Mouse (Mus musculus) liver, embryonic 11.5 days (tissue): ENCODE data around the gene Asic2. TPM values are rescaled to one million over a fixed set of nuclear protein-coding genes. Genes with fewer than 3 reads are reported as not detected.

Experiments used
- ATAC-seq: fragments of 200-750 bp; cut with Nextera tagmentation; replicated peaks from 2 replicates; pipeline ENCODE4 v1.8.0; 2017; ENCODE audit warnings: moderate number of reproducible peaks, mild to moderate bottlenecking, moderate TSS enrichment, moderate library complexity; ENCODE audit not compliant: low FRiP score
- DNase-seq: peaks from one replicate; pipeline ENCODE4 v3.0.0-alpha.2; 2017; ENCODE audit warnings: low spot score
- H3K27ac ChIP-seq: fragments of 300-500 bp; sonication (generic); 2 replicates; pipeline ENCODE4 v1.5.1; 2014; ENCODE audit warnings: mild to moderate bottlenecking, low read depth, low read length, control low read depth
- H3K27me3 ChIP-seq: fragments of 300-500 bp; sonication (generic); replicated peaks from 2 replicates; pipeline ENCODE4 v1.6.1; 2014; ENCODE audit warnings: low read length, mixed read lengths; ENCODE audit not compliant: control insufficient read depth, insufficient read depth
- H3K36me3 ChIP-seq: fragments of 300-500 bp; sonication (generic); 2 replicates; pipeline ENCODE4 v1.6.1; 2014; ENCODE audit warnings: mild to moderate bottlenecking, low read length, moderate library complexity, mixed read lengths; ENCODE audit not compliant: control insufficient read depth, insufficient read depth
- H3K4me1 ChIP-seq: fragments of 300-500 bp; sonication (generic); replicated peaks from 2 replicates; pipeline ENCODE4 v1.6.1; 2014; ENCODE audit warnings: low read length, mixed read lengths; ENCODE audit not compliant: control insufficient read depth, insufficient read depth
- H3K4me2 ChIP-seq: fragments of 300-500 bp; sonication (generic); 2 replicates; pipeline ENCODE4 v1.6.1; 2014; ENCODE audit warnings: mild to moderate bottlenecking, control low read depth, moderate library complexity
- H3K4me3 ChIP-seq: fragments of 300-500 bp; sonication (generic); 2 replicates; pipeline ENCODE4 v1.5.1; 2014; ENCODE audit warnings: low read depth, low read length, control low read depth
- H3K9ac ChIP-seq: fragments of 300-500 bp; sonication (generic); 2 replicates; pipeline ENCODE4 v1.6.1; 2014; ENCODE audit warnings: low read depth, low read length, control low read depth
- H3K9me3 ChIP-seq: fragments of 300-500 bp; sonication (generic); 2 replicates; pipeline ENCODE4 v1.6.1; 2016; ENCODE audit warnings: low read length, inconsistent platforms, mixed read lengths; ENCODE audit not compliant: control insufficient read depth
- WGBS: fragments of 180-500 bp; shearing (Covaris S2); extraction: QIAGEN DNeasy Blood & Tissue Kit; methylation state at CpG from one replicate; pipeline ENCODE4 v1.1.7; 2014; 5-methylcytosine and 5-hydroxymethylcytosine counted together
- polyA plus RNA-seq: library from polyadenylated mRNA; unstranded; fragments of >200 nt; fragmentation: Nextera tagmentation; extraction: Ambion mirVana; gene quantifications from 2 replicates; pipeline ENCODE4 v1.2.1, GENCODE M21; 2014

Asic2 gene
- polyA plus RNA-seq, 1 experiment from 2014 or later = 0.27 TPM

GRCm38 (mm10) chr11:81972044-81972443, 3.8 kb upstream of the Asic2 start:
- DNase-seq = no peak

GRCm38 (mm10) chr11:81966626-81967289, 1.5 kb downstream of the Asic2 start:
- no peaks in the 10 kb centered on the region for H3K9me3 ChIP-seq

More at GRCm38 (mm10) chr11:81972044-81972443, 3.8 kb upstream of the Asic2 start:
- Histone ChIP-seq H3K9ac (no peak overlapping the region), H3K9me3 (no peaks in the 10 kb centered on the region), H3K4me3 (no peak overlapping the region), H3K4me2 (no peak overlapping the region), H3K4me1 (no peaks in the 10 kb centered on the region), H3K36me3 (no peaks in the 10 kb centered on the region), H3K27ac (no peak overlapping the region), H3K27me3 (peaks cover 22% of the 10 kb centered on the region)
- 55% methylated on average over 3 of the region's 3 CpGs for WGBS
- ATAC-seq = no peak

GRCm38 (mm10) chr11:81965653-81966625, 2.3 kb downstream of the Asic2 start:
- H3K4me1 ChIP-seq = no peaks in the 10 kb centered on the region
- ATAC-seq = no peak
- WGBS = 62% methylated on average over 11 of the region's 11 CpGs
- no peak for DNase-seq
- no peaks in the 10 kb centered on the region for H3K9me3 ChIP-seq
- no peak overlapping the region for H3K27ac ChIP-seq
- H3K9ac ChIP-seq = no peak overlapping the region
- H3K4me2 ChIP-seq = no peak overlapping the region
- no peak overlapping the region for H3K4me3 ChIP-seq
- no peaks in the 10 kb centered on the region for H3K36me3 ChIP-seq
- H3K27me3 ChIP-seq = peaks cover 24% of the 10 kb centered on the region

More at GRCm38 (mm10) chr11:81966626-81967289, 1.5 kb downstream of the Asic2 start:
- 17% methylated on average over 15 of the region's 15 CpGs for WGBS
- Histone ChIP-seq H3K4me1 (no peaks in the 10 kb centered on the region), H3K27me3 (peaks cover 24% of the 10 kb centered on the region), H3K27ac (no peak overlapping the region), H3K4me3 (no peak overlapping the region), H3K4me2 (no peak overlapping the region), H3K9ac (no peak overlapping the region), H3K36me3 (no peaks in the 10 kb centered on the region)
- DNase-seq (no peak), ATAC-seq (no peak)

DNA sequence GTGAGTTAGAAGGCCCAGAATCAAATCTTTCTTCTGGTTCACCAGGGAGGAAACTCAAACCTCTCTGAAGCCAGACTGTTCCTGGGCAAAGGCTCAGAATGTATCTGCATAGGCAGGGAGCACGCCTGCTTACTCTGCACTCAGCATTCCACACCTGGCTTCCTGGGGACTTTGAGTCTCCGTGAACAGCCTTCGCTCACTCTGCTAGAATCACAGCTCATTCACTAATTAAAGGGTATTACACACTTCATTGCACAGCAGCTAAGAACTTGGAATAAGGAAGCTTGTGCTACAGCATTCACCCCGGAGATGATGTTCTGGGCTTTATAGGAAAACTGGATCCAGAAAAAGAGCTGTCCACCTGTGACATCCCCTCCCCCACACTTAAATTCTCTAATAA, 3.7 kb downstream of the Asic2 start:
- no peaks in the 10 kb centered on the region for H3K9me3 ChIP-seq
- H3K36me3 ChIP-seq = no peaks in the 10 kb centered on the region
- H3K9ac ChIP-seq = no peak overlapping the region
- DNase-seq (no peak), ATAC-seq (no peak)
- no peak overlapping the region for H3K4me3 ChIP-seq
- no peak overlapping the region for H3K4me2 ChIP-seq
- H3K27ac ChIP-seq = no peak overlapping the region
- peaks cover 20% of the 10 kb centered on the region for H3K27me3 ChIP-seq
- H3K4me1 ChIP-seq = no peaks in the 10 kb centered on the region
- WGBS = 82% methylated on average over 4 of the region's 4 CpGs

DNA sequence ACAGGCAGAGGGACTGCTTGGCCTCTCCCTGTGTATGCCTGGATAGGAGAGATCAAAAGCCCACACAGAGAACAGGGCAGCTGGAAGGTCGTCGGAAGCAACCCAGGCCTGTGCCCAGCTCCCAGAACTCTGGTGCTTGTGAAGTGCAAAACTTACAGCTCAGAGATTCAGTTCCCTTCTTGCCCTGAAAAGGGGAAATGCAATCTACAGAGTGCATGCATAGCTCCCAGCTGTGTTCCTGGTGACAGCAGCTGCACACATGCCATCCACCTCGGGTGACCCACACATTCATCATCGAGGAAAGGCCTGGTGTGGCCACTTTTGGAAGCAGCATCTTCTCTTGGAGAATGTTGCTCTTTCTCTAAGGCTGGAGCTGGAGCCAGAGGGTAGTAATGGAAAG, 13.9 kb downstream of the Asic2 start:
- ATAC-seq (no peak), DNase-seq (no peak)
- Histone ChIP-seq H3K27me3 (no peaks in the 10 kb centered on the region), H3K27ac (no peak overlapping the region), H3K9me3 (no peaks in the 10 kb centered on the region), H3K4me2 (no peak overlapping the region), H3K4me1 (no peaks in the 10 kb centered on the region), H3K9ac (no peak overlapping the region), H3K36me3 (no peaks in the 10 kb centered on the region), H3K4me3 (no peak overlapping the region)
- 51% methylated on average over 4 of the region's 4 CpGs for WGBS

DNA sequence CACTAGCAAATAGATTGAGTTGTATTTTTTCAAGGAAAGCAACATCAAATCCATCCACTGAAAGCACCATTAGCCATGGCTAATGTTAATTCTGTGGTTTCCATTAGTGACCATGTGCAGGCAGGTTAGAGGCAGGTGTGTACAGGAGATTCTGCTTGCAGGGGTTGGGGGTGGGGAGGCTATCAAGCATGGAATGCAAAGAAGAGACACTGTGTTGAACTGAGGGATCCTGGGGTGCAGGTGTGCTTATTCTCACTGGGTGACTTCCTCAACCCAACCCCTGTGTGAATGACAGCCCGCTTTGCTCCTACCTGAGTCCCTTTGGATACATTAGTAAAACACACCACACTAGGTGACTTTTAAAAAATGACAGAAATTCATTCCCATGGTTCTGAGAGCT, 20.2 kb downstream of the Asic2 start:
- Histone ChIP-seq H3K9me3 (no peaks in the 10 kb centered on the region), H3K27me3 (no peaks in the 10 kb centered on the region), H3K4me1 (no peaks in the 10 kb centered on the region), H3K27ac (no peak overlapping the region), H3K9ac (no peak overlapping the region), H3K36me3 (no peaks in the 10 kb centered on the region), H3K4me2 (no peak overlapping the region), H3K4me3 (no peak overlapping the region)
- 64% methylated on average over 1 of the region's 1 CpGs for WGBS
- DNase-seq = no peak
- ATAC-seq = no peak

- H3K27ac ChIP-seq = no peak overlapping the region
- no peak overlapping the region for H3K4me2 ChIP-seq
- H3K27me3 ChIP-seq = no peaks in the 10 kb centered on the region
- ATAC-seq (no peak), DNase-seq (no peak)
- H3K4me1 ChIP-seq = no peaks in the 10 kb centered on the region
- H3K36me3 ChIP-seq = no peaks in the 10 kb centered on the region
- H3K9ac ChIP-seq = no peak overlapping the region
- H3K4me3 ChIP-seq = no peak overlapping the region
- WGBS = 57% methylated on average over 1 of the region's 1 CpGs
- no peaks in the 10 kb centered on the region for H3K9me3 ChIP-seq
These were observed 26.1 kb downstream of the Asic2 start for GRCm38 (mm10) chr11:81942167-81942566.

GRCm38 (mm10) chr11:81940988-81941387, 27.3 kb downstream of the Asic2 start:
- DNase-seq (no peak), ATAC-seq (no peak)
- Histone ChIP-seq H3K9me3 (no peaks in the 10 kb centered on the region), H3K27ac (no peak overlapping the region), H3K27me3 (no peaks in the 10 kb centered on the region), H3K4me2 (no peak overlapping the region), H3K4me1 (no peaks in the 10 kb centered on the region), H3K36me3 (no peaks in the 10 kb centered on the region), H3K9ac (no peak overlapping the region), H3K4me3 (no peak overlapping the region)
- 20% methylated on average over 1 of the region's 1 CpGs for WGBS
